In the genomic region with DNA sequence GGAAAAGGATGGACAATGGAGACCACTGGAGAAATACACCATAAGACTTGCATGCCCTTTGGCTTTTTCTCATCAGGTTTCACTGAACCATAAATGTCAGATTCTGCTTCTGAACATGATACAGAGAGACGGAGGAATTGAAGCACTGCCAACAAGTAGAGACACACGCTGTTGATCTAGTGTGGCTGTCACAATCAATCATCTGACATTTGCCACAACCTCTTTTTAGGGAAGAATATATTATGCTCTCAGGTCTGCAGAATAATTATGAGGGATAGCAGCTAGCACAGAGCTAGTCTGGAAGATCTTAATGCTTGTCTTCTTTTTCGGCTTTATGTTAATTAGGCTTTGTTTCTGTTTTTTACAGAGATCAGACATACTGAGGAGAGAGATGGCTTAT, we compare ENCODE assay signal across 23 mouse cellular contexts. TPM values are rescaled to one million over a fixed set of nuclear protein-coding genes. Genes with fewer than 3 reads are reported as not detected.
"Had no signal": no experiment of that assay in that cellular context is flagged by ENCODE, and none has a peak within 500 bp of the region (broad histone marks: within the 10 kb centered on the region; RNA-seq: fewer than 3 reads in every experiment).

No protein-coding gene starts in this region.

- H3K4me1 ChIP-seq: limb, embryonic 10.5 days; liver, embryonic 15.5 days; midbrain, embryonic 13.5 days; neural tube, embryonic 12.5 days; stomach, embryonic 15.5 days had no signal

- ATAC-seq: lung, postnatal 0 days; midbrain, embryonic 13.5 days had no signal

- H3K27ac ChIP-seq: limb, embryonic 10.5 days; liver, embryonic 15.5 days; midbrain, embryonic 13.5 days; neural tube, embryonic 12.5 days; stomach, embryonic 15.5 days had no signal

- H3K36me3 ChIP-seq: limb, embryonic 10.5 days; liver, embryonic 15.5 days; midbrain, embryonic 13.5 days; neural tube, embryonic 12.5 days; stomach, embryonic 15.5 days had no signal

- H3K27me3 ChIP-seq: liver, embryonic 15.5 days; midbrain, embryonic 13.5 days; neural tube, embryonic 12.5 days; stomach, embryonic 15.5 days had no signal

- H3K9me3 ChIP-seq: limb, embryonic 10.5 days; liver, embryonic 15.5 days; midbrain, embryonic 13.5 days; neural tube, embryonic 12.5 days; stomach, embryonic 15.5 days had no signal

- H3K9ac ChIP-seq: liver, embryonic 15.5 days; midbrain, embryonic 13.5 days; neural tube, embryonic 12.5 days; stomach, embryonic 15.5 days had no signal

- H3K4me3 ChIP-seq: limb, embryonic 10.5 days; liver, embryonic 15.5 days; midbrain, embryonic 13.5 days; neural tube, embryonic 12.5 days; stomach, embryonic 15.5 days had no signal

- DNase-seq: kidney, postnatal 14 days; lung, adult 2 months; lung, postnatal 36 days; right cerebral cortex, postnatal 14 days; thymus, adult 2 months; thymus, postnatal 36 days had no signal

- H3K4me2 ChIP-seq: liver, embryonic 11.5 days; liver, embryonic 15.5 days; midbrain, embryonic 13.5 days; neural tube, embryonic 12.5 days; stomach, embryonic 15.5 days had no signal

RNA-seq across cellular contexts. Expression of gene Btg4, which starts 7.5 kb away (rescaled TPM):
- total RNA-seq: layer of hippocampus, adult 8-10 months; layer of hippocampus, postnatal 14 days; left cerebral cortex, adult 18-20 months; left cerebral cortex, postnatal 10 days; monocyte, adult 5-6 weeks; neutrophil, adult 5-6 weeks had no signal
- polyA plus RNA-seq: large intestine, adult 2 months; limb, embryonic 10.5 days; limb, embryonic 14.5 days; liver, embryonic 11.5 days; liver, embryonic 15.5 days; midbrain, embryonic 13.5 days; neural tube, embryonic 12.5 days; spleen, adult 2 months; stomach, embryonic 15.5 days; thymus, adult 2 months had no signal

RNA-seq across cellular contexts. Expression of gene Layn, which starts 8.7 kb away (rescaled TPM):
- total RNA-seq: monocyte, adult 5-6 weeks had no signal

RNA-seq across cellular contexts. Expression of gene 4833427G06Rik, which starts 33.7 kb away (rescaled TPM):
- total RNA-seq: left cerebral cortex, adult 18-20 months; megakaryocyte progenitor cell, adult 5-6 weeks; monocyte, adult 5-6 weeks; neutrophil, adult 5-6 weeks had no signal
- polyA plus RNA-seq: large intestine, adult 2 months; liver, embryonic 11.5 days; liver, embryonic 15.5 days; spleen, adult 2 months; stomach, embryonic 15.5 days; thymus, adult 2 months had no signal
